Mouse (Mus musculus): ENCODE data around the gene Trrap.

DNA sequence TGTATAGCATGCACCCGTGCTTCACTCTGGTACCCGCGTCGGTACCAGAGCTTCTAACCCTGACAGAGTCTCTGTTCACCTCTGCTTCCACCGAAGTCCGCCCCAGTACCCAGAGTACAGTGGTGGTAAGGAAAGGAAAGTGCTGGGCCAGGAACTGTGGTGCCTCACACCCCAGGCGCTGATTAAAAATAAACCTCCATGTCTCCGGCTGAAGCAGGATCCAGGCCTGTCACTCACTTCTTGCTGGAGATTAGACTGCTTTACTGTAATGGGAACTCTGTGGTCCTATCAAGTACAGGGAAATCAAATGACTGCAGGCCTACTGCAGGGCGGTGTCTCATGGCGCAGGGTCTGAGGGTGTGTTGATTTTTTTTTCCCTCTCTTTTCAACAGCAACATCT, 39.4 kb downstream of the Trrap start:
- no peak for TF ChIP-seq EP300 (IDR thresholded peaks at IDR 0.05; ENCODE audit: low read depth)
- TF ChIP-seq CTCF (IDR thresholded peaks at IDR 0.05; ENCODE audit: low read depth), result no peak
